Mouse (Mus musculus) G1E (cell line): ENCODE measurements around the gene Cenpn.

Experiments used
- CTCF ChIP-seq: IDR thresholded peaks from 2 replicates; pipeline ENCODE4 v1.5.1; 2012; ENCODE audit warnings: low read depth, low read length, inconsistent platforms, mixed read lengths
- POLR2AphosphoS5 ChIP-seq: IDR thresholded peaks from 2 replicates; pipeline ENCODE4 v1.6.1; 2012; ENCODE audit warnings: low read depth, low read length, inconsistent platforms; ENCODE audit not compliant: insufficient replicate concordance
- TAL1 ChIP-seq: conservative IDR thresholded peaks from 2 replicates; pipeline ENCODE4 v1.6.1; 2012; ENCODE audit warnings: low read depth, low read length, inconsistent platforms, mixed read lengths

DNA sequence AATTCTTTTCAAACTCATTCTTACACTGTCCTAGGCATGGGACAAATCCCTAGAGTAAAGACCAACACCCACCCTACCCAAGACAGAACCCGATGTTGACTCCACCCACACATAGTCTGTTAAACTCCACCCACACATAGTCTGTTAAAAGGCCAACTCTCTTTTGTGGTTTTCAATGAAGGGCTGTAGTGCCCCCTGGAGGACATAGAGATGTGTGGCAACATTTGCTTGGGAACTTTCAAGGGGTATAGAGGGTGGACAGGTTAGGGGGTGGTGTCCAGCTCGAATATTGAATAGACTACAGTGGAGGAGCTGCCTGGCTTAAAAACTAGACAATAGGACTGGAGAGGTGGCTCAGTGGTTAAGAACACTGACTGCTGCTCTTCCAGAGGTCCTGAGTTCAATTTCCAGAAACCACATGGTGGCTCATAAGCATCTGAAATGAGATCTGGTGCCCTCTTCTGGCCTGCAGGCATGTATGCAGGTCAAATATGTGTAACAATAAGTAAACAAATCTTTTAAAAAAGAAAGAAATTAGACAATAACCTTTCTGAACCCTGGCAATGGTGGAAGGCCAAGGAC is 48.7 kb upstream of the Cenpn start:
- TF ChIP-seq CTCF (no peak), POLR2AphosphoS5 (no peak), TAL1 (no peak)
